Mouse (Mus musculus) C2C12 (cell line): ENCODE data around the gene Pde4c. TPM values are rescaled to one million over a fixed set of nuclear protein-coding genes. Genes with fewer than 3 reads are reported as not detected.

Source experiments
- H3K27me3 ChIP-seq: one replicate; pipeline ENCODE4 v1.6.1; 2011; ENCODE audit not compliant: control insufficient read depth, insufficient read depth, insufficient read length
- H3K36me3 ChIP-seq: one replicate; pipeline ENCODE4 v1.6.1; 2011; ENCODE audit not compliant: control insufficient read depth, insufficient read depth
- H3K4me3 ChIP-seq: one replicate; pipeline ENCODE4 v1.5.1; 2011; ENCODE audit warnings: mild to moderate bottlenecking, control low read depth; ENCODE audit not compliant: poor library complexity, insufficient read depth, severe bottlenecking
- H3K79me2 ChIP-seq: one replicate; pipeline ENCODE4 v1.6.1; 2011; ENCODE audit not compliant: control insufficient read depth, insufficient read depth
- H3K79me3 ChIP-seq: one replicate; pipeline ENCODE4 v1.6.1; 2011; ENCODE audit warnings: low read depth, control low read depth
- H3ac ChIP-seq: one replicate; pipeline ENCODE3; 2011; ENCODE audit warnings: low read depth; ENCODE audit not compliant: control insufficient read depth, insufficient read length
- CEBPB ChIP-seq: IDR thresholded peaks from one replicate; pipeline ENCODE4 v1.6.1; 2011; ENCODE audit warnings: low read depth, mild to moderate bottlenecking, control low read depth, moderate library complexity
- CTCF ChIP-seq: IDR thresholded peaks from one replicate; pipeline ENCODE4 v1.5.1; 2011; ENCODE audit not compliant: control insufficient read depth, insufficient read depth, insufficient read length
- FOSL1 ChIP-seq: IDR thresholded peaks from one replicate; pipeline ENCODE4 v1.8.0; 2011; ENCODE audit warnings: mild to moderate bottlenecking, low read length; ENCODE audit not compliant: poor library complexity, insufficient read depth, severe bottlenecking
- MAX ChIP-seq: IDR thresholded peaks from one replicate; pipeline ENCODE4 v1.6.1; 2011; ENCODE audit warnings: mild to moderate bottlenecking, control low read depth
- MYOD1 ChIP-seq: IDR thresholded peaks from one replicate; pipeline ENCODE4 v1.6.1; 2011; ENCODE audit warnings: low read depth; ENCODE audit not compliant: control insufficient read depth, insufficient read length
- MYOG ChIP-seq: IDR thresholded peaks from one replicate; pipeline ENCODE4 v1.6.1; 2011; ENCODE audit not compliant: control insufficient read depth, insufficient read length; ENCODE audit errors: extremely low read depth
- USF1 ChIP-seq: IDR thresholded peaks from one replicate; pipeline ENCODE4 v1.6.1; 2011; ENCODE audit warnings: low read depth, mild to moderate bottlenecking, control low read depth, moderate library complexity
- polyA plus RNA-seq: library from polyadenylated mRNA; unstranded; fragments of >200 nt; fragmentation: generic; extraction: Trizol; gene quantifications from one replicate; pipeline ENCODE4 v1.2.1, GENCODE M21; 2012; ENCODE audit warnings: missing spikeins

The Pde4c gene
- polyA plus RNA-seq, 1 experiment = 0.01 TPM

- Histone ChIP-seq H3K27me3 (no peaks in the 10 kb centered on the region), H3K36me3 (peaks cover 27% of the 10 kb centered on the region), H3K4me3 (no peak overlapping the region), H3ac (no peak overlapping the region), H3K79me2 (peaks cover 20% of the 10 kb centered on the region), H3K79me3 (peaks cover 5% of the 10 kb centered on the region)
- TF ChIP-seq CTCF = no peak
- no peak for TF ChIP-seq MAX
- no peak for TF ChIP-seq MYOG
- TF ChIP-seq MYOD1 = no peak
- TF ChIP-seq USF1 = no peak
- TF ChIP-seq CEBPB = no peak
- TF ChIP-seq FOSL1 = no peak
Observed at GRCm38 (mm10) chr8:70764676-70765075, 41.2 kb downstream of the Pde4c start.

GRCm38 (mm10) chr8:70765329-70765728 is 41.8 kb downstream of the Pde4c start:
- Histone ChIP-seq H3K4me3 (peak overlapping the region; percentile 46), H3K79me2 (peaks cover 13% of the 10 kb centered on the region), H3K79me3 (peaks cover 4% of the 10 kb centered on the region), H3K27me3 (no peaks in the 10 kb centered on the region), H3K36me3 (peaks cover 27% of the 10 kb centered on the region), H3ac (peak overlapping the region; percentile 12)
- TF ChIP-seq USF1 (no peak), FOSL1 (no peak), MAX (no peak), MYOD1 (no peak), CTCF (no peak), MYOG (no peak), CEBPB (no peak)

GRCm38 (mm10) chr8:70765838-70766570 is 42.5 kb downstream of the Pde4c start:
- Histone ChIP-seq H3K36me3 (peaks cover 31% of the 10 kb centered on the region), H3K79me3 (peaks cover 2% of the 10 kb centered on the region), H3K79me2 (peaks cover 10% of the 10 kb centered on the region), H3ac (peak overlapping the region; percentile 76), H3K27me3 (no peaks in the 10 kb centered on the region), H3K4me3 (peak overlapping the region; percentile 46)
- no peak for TF ChIP-seq MAX

- H3K79me3 ChIP-seq = peaks cover 4% of the 10 kb centered on the region
- TF ChIP-seq FOSL1 (no peak), MYOD1 (peak; percentile 20), MAX (no peak), USF1 (peak; percentile 79)
- peak overlapping the region; percentile 76 for H3ac ChIP-seq
- H3K27me3 ChIP-seq = no peaks in the 10 kb centered on the region
- H3K4me3 ChIP-seq = peak overlapping the region; percentile 46
- peaks cover 37% of the 10 kb centered on the region for H3K36me3 ChIP-seq
- H3K79me2 ChIP-seq = peaks cover 13% of the 10 kb centered on the region
Observed at GRCm38 (mm10) chr8:70766571-70767440, 43.3 kb downstream of the Pde4c start.

- peaks cover 42% of the 10 kb centered on the region for H3K36me3 ChIP-seq
Observed at GRCm38 (mm10) chr8:70767503-70767902, 44.0 kb downstream of the Pde4c start.

More at GRCm38 (mm10) chr8:70767503-70767902, 44.0 kb downstream of the Pde4c start:
- H3K79me3 ChIP-seq = peaks cover 4% of the 10 kb centered on the region
- H3K79me2 ChIP-seq = peaks cover 20% of the 10 kb centered on the region
- H3K4me3 ChIP-seq = no peak overlapping the region
- no peaks in the 10 kb centered on the region for H3K27me3 ChIP-seq
- no peak overlapping the region for H3ac ChIP-seq
- TF ChIP-seq MYOD1 (no peak), MYOG (no peak)
